Mouse (Mus musculus): ENCODE results near the gene Trim30c.
"Not testable (repeated sequence)": the region's sequence is repeated elsewhere in the genome, so short reads cannot be mapped to it uniquely, and the experiment has no call there.

DNA sequence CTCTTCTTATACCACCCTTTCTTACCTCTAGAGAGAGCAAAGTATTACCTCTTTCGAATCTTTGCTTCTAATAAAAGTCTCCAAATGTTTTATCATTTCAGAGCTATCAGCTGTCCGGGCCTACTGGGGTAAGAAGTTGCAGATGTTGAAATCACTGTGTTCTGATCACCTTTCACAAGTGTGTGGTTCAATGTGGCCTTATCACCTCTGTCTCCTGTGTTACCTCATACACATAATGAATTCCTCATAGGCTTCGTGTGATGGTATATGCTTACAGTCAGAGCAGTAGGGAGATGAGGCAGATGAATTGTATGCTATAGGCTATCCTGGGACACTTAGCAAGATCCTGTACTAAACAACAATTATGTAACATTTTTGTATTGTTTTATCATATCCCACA, 65.1 kb downstream of the Trim30c start:
- not testable (repeated sequence) for TF ChIP-seq CTCF (conservative IDR thresholded peaks at IDR 0.05; ENCODE audit: insufficient read depth, insufficient read length, low read depth, low read length); POLR2A (IDR thresholded peaks at IDR 0.05; ENCODE audit: low read depth, low read length)

Data from kidney, adult 2 months (tissue).